In genomic region chr13:63548571-63548970, GRCm38 (mm10) we compare ENCODE assay signal across 12 mouse cellular contexts. TPM values are rescaled to one million over a fixed set of nuclear protein-coding genes. Genes with fewer than 3 reads are reported as not detected.
A peak's percentile ranks its signal among the peaks of the same experiment; 100 is the strongest.
DNase-seq lines count a peak whose midpoint lies in the region; ATAC-seq lines count a peak whose summit lies in the region.
"Had no signal": no experiment of that assay in that cellular context is flagged by ENCODE, and none has a peak within 500 bp of the region (broad histone marks: within the 10 kb centered on the region; RNA-seq: fewer than 3 reads in every experiment).

No protein-coding gene starts in this region.

- H3K27me3 ChIP-seq in kidney, embryonic 15.5 days = no peaks in the 10 kb centered on the region
- no peaks in the 10 kb centered on the region for H3K27me3 ChIP-seq in midbrain, embryonic 15.5 days (replicated peaks)
- H3K27me3 ChIP-seq: liver, embryonic 12.5 days had no signal

- peak; percentile 85 for ATAC-seq in cerebellum, adult (ENCODE audit: insufficient number of reproducible peaks, low FRiP score, low TSS enrichment)
- ATAC-seq in kidney, embryonic 15.5 days (replicated peaks; ENCODE audit: low FRiP score) = no peak
- ATAC-seq in midbrain, embryonic 15.5 days (replicated peaks) = no peak
- ATAC-seq: liver, embryonic 12.5 days had no signal

- no peak overlapping the region for H3K9ac ChIP-seq in kidney, embryonic 15.5 days
- H3K9ac ChIP-seq in midbrain, embryonic 15.5 days = no peak overlapping the region
- H3K9ac ChIP-seq: liver, embryonic 12.5 days had no signal

- peak overlapping the region; percentile 13; the same call in 1 of the 2 replicates for H3K27ac ChIP-seq in kidney, embryonic 15.5 days
- H3K27ac ChIP-seq in midbrain, embryonic 15.5 days = 0 out of 2 replicates have a peak overlapping the region, but pooled peaks have one; percentile 15

- no peak overlapping the region for H3K4me2 ChIP-seq in kidney, embryonic 15.5 days
- no peak overlapping the region for H3K4me2 ChIP-seq in midbrain, embryonic 15.5 days
- H3K4me2 ChIP-seq: liver, embryonic 12.5 days had no signal

- DNase-seq in cerebellum, postnatal 4 days (ENCODE audit: low spot score in 2 of 2) = no peak
- no peak for DNase-seq in kidney, postnatal 25 days
- peak; percentile 92 for DNase-seq in cerebellum, adult 8-10 months
- no peak for DNase-seq in adrenal gland, postnatal 4 days (ENCODE audit: low spot score in 2 of 2)
- no peak for DNase-seq in retina, embryonic 14.5 days (ENCODE audit: low spot score)
- DNase-seq: adrenal gland, postnatal 25 days; right cerebral cortex, postnatal 4 days had no signal

- 81% methylated on average over 4 of the region's 4 CpGs for WGBS in kidney, embryonic 15.5 days
- WGBS in midbrain, embryonic 15.5 days = 86% methylated on average over 4 of the region's 4 CpGs

- H3K9me3 ChIP-seq in kidney, embryonic 15.5 days (replicated peaks) = no peaks in the 10 kb centered on the region
- no peaks in the 10 kb centered on the region for H3K9me3 ChIP-seq in midbrain, embryonic 15.5 days
- H3K9me3 ChIP-seq: liver, embryonic 12.5 days had no signal

- H3K4me3 ChIP-seq in kidney, embryonic 15.5 days (replicated peaks) = no peak overlapping the region
- H3K4me3 ChIP-seq in midbrain, embryonic 15.5 days = no peak overlapping the region
- H3K4me3 ChIP-seq: liver, embryonic 12.5 days; myocyte had no signal

- peaks cover 51% of the 10 kb centered on the region for H3K36me3 ChIP-seq in kidney, embryonic 15.5 days
- H3K36me3 ChIP-seq in midbrain, embryonic 15.5 days (replicated peaks) = no peaks in the 10 kb centered on the region

- peaks cover 79% of the 10 kb centered on the region for H3K4me1 ChIP-seq in kidney, embryonic 15.5 days
- H3K4me1 ChIP-seq in midbrain, embryonic 15.5 days = peaks cover 42% of the 10 kb centered on the region

RNA-seq across cellular contexts. Expression of gene Ptch1, which starts 24.8 kb away (rescaled TPM):
- 15.8 and 17.3 TPM in 2 replicates for polyA plus RNA-seq in kidney, embryonic 15.5 days (2015; fragmentation: Nextera tagmentation; extraction: Ambion mirVana)
- 15.5 and 15.7 TPM in 2 replicates for polyA plus RNA-seq in midbrain, embryonic 15.5 days (2015; fragmentation: Nextera tagmentation; extraction: Ambion mirVana)
- total RNA-seq in adrenal gland, postnatal 4 days (2021) = 10 to 100 TPM; 80.5 to 82.9 TPM

RNA-seq across cellular contexts. Expression of gene Fancc, which starts 51.5 kb away (rescaled TPM):
- 21.8 and 22.1 TPM in 2 replicates for polyA plus RNA-seq in kidney, embryonic 15.5 days (2015; fragmentation: Nextera tagmentation; extraction: Ambion mirVana)
- 15.3 and 16.1 TPM in 2 replicates for polyA plus RNA-seq in midbrain, embryonic 15.5 days (2015; fragmentation: Nextera tagmentation; extraction: Ambion mirVana)
- 10 to 100 TPM; 17.1 to 18.9 TPM for total RNA-seq in adrenal gland, postnatal 4 days (2021)
